Mouse (Mus musculus): ENCODE data around the gene Acot1. TPM values are rescaled to one million over a fixed set of nuclear protein-coding genes. Genes with fewer than 3 reads are reported as not detected.
"Not testable (repeated sequence)": the region's sequence is repeated elsewhere in the genome, so short reads cannot be mapped to it uniquely, and the experiment has no call there.

The Acot1 gene
- polyA plus RNA-seq, 1 experiment from 2014 or later: 48.4 TPM

GRCm38 (mm10) chr12:84029043-84029442 lies 19.8 kb downstream of the Acot1 start:
- H3K4me3 ChIP-seq (replicated peaks; ENCODE audit: low read length); H3K9ac ChIP-seq (ENCODE audit: low read length); H3K36me3 ChIP-seq (ENCODE audit: control insufficient read depth, insufficient read depth, low read length); H3K9me3 ChIP-seq (replicated peaks; ENCODE audit: control insufficient read depth, low read length); H3K27me3 ChIP-seq (ENCODE audit: control insufficient read depth, insufficient read depth, low read length); ATAC-seq (ENCODE audit: insufficient read depth, low FRiP score); H3K27ac ChIP-seq (ENCODE audit: low read length); H3K4me1 ChIP-seq (ENCODE audit: control insufficient read depth, insufficient read depth, low read length); H3K4me2 ChIP-seq (ENCODE audit: low read depth, low read length): not testable (repeated sequence)
- 87% methylated on average over 1 of the region's 1 CpGs for WGBS

- H3K4me2 ChIP-seq (ENCODE audit: low read depth, low read length): no peak overlapping the region
- H3K36me3 ChIP-seq (ENCODE audit: control insufficient read depth, insufficient read depth, low read length): no peaks in the 10 kb centered on the region
- H3K4me1 ChIP-seq (ENCODE audit: control insufficient read depth, insufficient read depth, low read length): no peaks in the 10 kb centered on the region
- ATAC-seq (ENCODE audit: insufficient read depth, low FRiP score): peak; percentile 69; the same call in 1 of the 2 replicates
- H3K9me3 ChIP-seq (replicated peaks; ENCODE audit: control insufficient read depth, low read length): no peaks in the 10 kb centered on the region
- no peak overlapping the region for H3K4me3 ChIP-seq (replicated peaks; ENCODE audit: low read length)
- WGBS: 58% methylated on average over 4 of the region's 4 CpGs
- no peak overlapping the region for H3K27ac ChIP-seq (ENCODE audit: low read length)
- H3K9ac ChIP-seq (ENCODE audit: low read length): no peak overlapping the region
- H3K27me3 ChIP-seq (ENCODE audit: control insufficient read depth, insufficient read depth, low read length): no peaks in the 10 kb centered on the region
Measured at GRCm38 (mm10) chr12:84030659-84031332, 21.5 kb downstream of the Acot1 start.

GRCm38 (mm10) chr12:84032854-84033253 lies 23.6 kb downstream of the Acot1 start:
- 80% methylated on average over 4 of the region's 4 CpGs for WGBS
- no peak overlapping the region for H3K9ac ChIP-seq (ENCODE audit: low read length)

GRCm38 (mm10) chr12:84033302-84033701 lies 24.0 kb downstream of the Acot1 start:
- not testable (repeated sequence) for H3K27ac ChIP-seq (ENCODE audit: low read length); H3K9ac ChIP-seq (ENCODE audit: low read length); H3K4me2 ChIP-seq (ENCODE audit: low read depth, low read length); H3K36me3 ChIP-seq (ENCODE audit: control insufficient read depth, insufficient read depth, low read length); H3K9me3 ChIP-seq (replicated peaks; ENCODE audit: control insufficient read depth, low read length); ATAC-seq (ENCODE audit: insufficient read depth, low FRiP score); H3K4me1 ChIP-seq (ENCODE audit: control insufficient read depth, insufficient read depth, low read length); H3K4me3 ChIP-seq (replicated peaks; ENCODE audit: low read length); H3K27me3 ChIP-seq (ENCODE audit: control insufficient read depth, insufficient read depth, low read length)
- WGBS: 80% methylated on average over 2 of the region's 2 CpGs

More at GRCm38 (mm10) chr12:84032854-84033253, 23.6 kb downstream of the Acot1 start:
- ATAC-seq (ENCODE audit: insufficient read depth, low FRiP score): no peak
- no peak overlapping the region for H3K4me3 ChIP-seq (replicated peaks; ENCODE audit: low read length)
- H3K9me3 ChIP-seq (replicated peaks; ENCODE audit: control insufficient read depth, low read length): no peaks in the 10 kb centered on the region
- no peaks in the 10 kb centered on the region for H3K36me3 ChIP-seq (ENCODE audit: control insufficient read depth, insufficient read depth, low read length)
- H3K4me2 ChIP-seq (ENCODE audit: low read depth, low read length): no peak overlapping the region
- H3K27ac ChIP-seq (ENCODE audit: low read length): no peak overlapping the region
- H3K27me3 ChIP-seq (ENCODE audit: control insufficient read depth, insufficient read depth, low read length): no peaks in the 10 kb centered on the region
- no peaks in the 10 kb centered on the region for H3K4me1 ChIP-seq (ENCODE audit: control insufficient read depth, insufficient read depth, low read length)

GRCm38 (mm10) chr12:84034108-84034507 lies 24.8 kb downstream of the Acot1 start:
- H3K9ac ChIP-seq (ENCODE audit: low read length): no peak overlapping the region
- no peak overlapping the region for H3K27ac ChIP-seq (ENCODE audit: low read length)
- H3K9me3 ChIP-seq (replicated peaks; ENCODE audit: control insufficient read depth, low read length): no peaks in the 10 kb centered on the region
- no peak overlapping the region for H3K4me3 ChIP-seq (replicated peaks; ENCODE audit: low read length)
- 35% methylated on average over 4 of the region's 4 CpGs for WGBS
- ATAC-seq (ENCODE audit: insufficient read depth, low FRiP score): no peak
- no peaks in the 10 kb centered on the region for H3K4me1 ChIP-seq (ENCODE audit: control insufficient read depth, insufficient read depth, low read length)
- no peak overlapping the region for H3K4me2 ChIP-seq (ENCODE audit: low read depth, low read length)
- no peaks in the 10 kb centered on the region for H3K36me3 ChIP-seq (ENCODE audit: control insufficient read depth, insufficient read depth, low read length)
- no peaks in the 10 kb centered on the region for H3K27me3 ChIP-seq (ENCODE audit: control insufficient read depth, insufficient read depth, low read length)

GRCm38 (mm10) chr12:84038241-84038640 lies 29.0 kb downstream of the Acot1 start, which contains the start of gene Acot4:
TSS of gene Acot4 (plus strand) at chr12:84038379.
- peak; percentile 40; the same call in 1 of the 2 replicates for ATAC-seq (ENCODE audit: insufficient read depth, low FRiP score)

GRCm38 (mm10) chr12:84038691-84039111 lies 29.4 kb downstream of the Acot1 start, which contains the start of gene Gm49366:
TSS of gene Gm49366 (plus strand) at chr12:84038935.
- H3K4me3 ChIP-seq (replicated peaks; ENCODE audit: low read length): peak within 1 kb of the TSS; percentile 50
- H3K4me2 ChIP-seq (ENCODE audit: low read depth, low read length): peak within 1 kb of the TSS; percentile 65
- H3K36me3 ChIP-seq (ENCODE audit: control insufficient read depth, insufficient read depth, low read length); H3K4me1 ChIP-seq (ENCODE audit: control insufficient read depth, insufficient read depth, low read length); H3K27me3 ChIP-seq (ENCODE audit: control insufficient read depth, insufficient read depth, low read length); H3K27ac ChIP-seq (ENCODE audit: low read length); H3K9me3 ChIP-seq (replicated peaks; ENCODE audit: control insufficient read depth, low read length): not testable (repeated sequence)
- ATAC-seq (ENCODE audit: insufficient read depth, low FRiP score): peak; percentile 71; the same call in 1 of the 2 replicates
- peak within 1 kb of the TSS; percentile 73 for H3K9ac ChIP-seq (ENCODE audit: low read length)
- WGBS: 6% methylated on average over 39 of the region's 39 CpGs

More at GRCm38 (mm10) chr12:84038241-84038640, 29.0 kb downstream of the Acot1 start, which contains the start of gene Acot4:
- WGBS: 7% methylated on average over 25 of the region's 32 CpGs
- peak within 1 kb of the TSS; percentile 73 for H3K9ac ChIP-seq (ENCODE audit: low read length)
- H3K4me1 ChIP-seq (ENCODE audit: control insufficient read depth, insufficient read depth, low read length); H3K36me3 ChIP-seq (ENCODE audit: control insufficient read depth, insufficient read depth, low read length); H3K9me3 ChIP-seq (replicated peaks; ENCODE audit: control insufficient read depth, low read length); H3K27ac ChIP-seq (ENCODE audit: low read length); H3K27me3 ChIP-seq (ENCODE audit: control insufficient read depth, insufficient read depth, low read length): not testable (repeated sequence)
- H3K4me3 ChIP-seq (replicated peaks; ENCODE audit: low read length): peak within 1 kb of the TSS; percentile 50
- peak within 1 kb of the TSS; percentile 65 for H3K4me2 ChIP-seq (ENCODE audit: low read depth, low read length)

GRCm38 (mm10) chr12:84042248-84042647 lies 33.0 kb downstream of the Acot1 start:
- WGBS: 71% methylated on average over 5 of the region's 5 CpGs
- no peak for ATAC-seq (ENCODE audit: insufficient read depth, low FRiP score)
- Histone ChIP-seq H3K27ac (ENCODE audit: low read length) (no peak overlapping the region), H3K36me3 (ENCODE audit: control insufficient read depth, insufficient read depth, low read length) (no peaks in the 10 kb centered on the region), H3K9ac (ENCODE audit: low read length) (no peak overlapping the region), H3K9me3 (replicated peaks; ENCODE audit: control insufficient read depth, low read length) (no peaks in the 10 kb centered on the region), H3K27me3 (ENCODE audit: control insufficient read depth, insufficient read depth, low read length) (no peaks in the 10 kb centered on the region), H3K4me2 (ENCODE audit: low read depth, low read length) (no peak overlapping the region), H3K4me1 (ENCODE audit: control insufficient read depth, insufficient read depth, low read length) (no peaks in the 10 kb centered on the region), H3K4me3 (replicated peaks; ENCODE audit: low read length) (no peak overlapping the region)

GRCm38 (mm10) chr12:84044045-84044444 lies 34.8 kb downstream of the Acot1 start:
- no peaks in the 10 kb centered on the region for H3K4me1 ChIP-seq (ENCODE audit: control insufficient read depth, insufficient read depth, low read length)
- H3K27me3 ChIP-seq (ENCODE audit: control insufficient read depth, insufficient read depth, low read length): no peaks in the 10 kb centered on the region
- H3K27ac ChIP-seq (ENCODE audit: low read length): no peak overlapping the region
- no peak overlapping the region for H3K4me2 ChIP-seq (ENCODE audit: low read depth, low read length)
- no peak overlapping the region for H3K4me3 ChIP-seq (replicated peaks; ENCODE audit: low read length)
- ATAC-seq (ENCODE audit: insufficient read depth, low FRiP score): no peak
- peaks cover 3% of the 10 kb centered on the region; the same call in 1 of the 2 replicates for H3K36me3 ChIP-seq (ENCODE audit: control insufficient read depth, insufficient read depth, low read length)
- WGBS: 48% methylated on average over 2 of the region's 2 CpGs
- no peak overlapping the region for H3K9ac ChIP-seq (ENCODE audit: low read length)
- H3K9me3 ChIP-seq (replicated peaks; ENCODE audit: control insufficient read depth, low read length): peaks cover 4% of the 10 kb centered on the region; the same call in 1 of the 2 replicates

Data from stomach, embryonic 16.5 days (tissue).